Mouse (Mus musculus): Measurements from ENCODE around the gene Gpc6.

DNA sequence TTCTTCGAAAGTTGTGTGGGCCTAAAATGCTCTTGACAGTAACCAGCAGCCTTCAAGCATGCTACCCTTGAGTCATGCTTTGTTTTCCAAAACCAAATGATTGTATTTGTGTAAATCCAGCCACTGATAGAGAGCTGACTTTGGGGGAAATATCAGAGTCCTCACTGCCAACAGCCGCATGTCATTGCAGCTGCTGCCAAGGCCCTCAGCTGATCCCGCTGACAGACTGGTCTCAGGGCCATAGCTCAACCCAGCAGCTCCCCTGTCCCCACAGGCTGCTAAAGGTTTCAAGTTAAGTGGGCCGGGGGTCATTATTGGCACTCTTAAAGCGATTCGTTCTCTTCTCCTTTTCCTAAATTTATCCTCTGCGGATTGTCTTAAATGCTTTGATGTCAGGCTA lies 966.3 kb downstream of the Gpc6 start:
- no peak for TF ChIP-seq E2F4 (IDR thresholded peaks at IDR 0.05; ENCODE audit: insufficient replicate concordance, low read depth, low read length)
- no peak for TF ChIP-seq CTCF (conservative IDR thresholded peaks at IDR 0.05 in 1 of 2, IDR thresholded peaks at IDR 0.05 in 1 of 2; ENCODE audit: low read depth in 2 of 2, low read length in 2 of 2)
- TF ChIP-seq JUND (conservative IDR thresholded peaks at IDR 0.05; ENCODE audit: low read depth, low read length), result no peak
- TF ChIP-seq ZMIZ1 (IDR thresholded peaks at IDR 0.05; ENCODE audit: low read depth, low read length), result no peak
- no peak for TF ChIP-seq CHD2 (IDR thresholded peaks at IDR 0.05; ENCODE audit: low read length)
- TF ChIP-seq POLR2A (IDR thresholded peaks at IDR 0.05; ENCODE audit: low read depth, low read length), result no peak
- no peak for TF ChIP-seq EP300 (IDR thresholded peaks at IDR 0.05; ENCODE audit: low read length)
- no peak for TF ChIP-seq MEF2A (IDR thresholded peaks at IDR 0.05; ENCODE audit: borderline replicate concordance, low read depth, low read length)
- TF ChIP-seq RAD21 (IDR thresholded peaks at IDR 0.05; ENCODE audit: low read depth, low read length), result no peak
- TF ChIP-seq MYC (IDR thresholded peaks at IDR 0.05; ENCODE audit: low read depth, low read length), result no peak

All from CH12.LX (cell line).